Mouse (Mus musculus) liver, adult 2 months (tissue): ENCODE data around the gene Chd9.

Source experiments
- CTCF ChIP-seq: fragments of 200-500 bp; IDR thresholded peaks from 2 replicates; pipeline ENCODE4 v1.5.1; 2011; ENCODE audit warnings: low read depth, low read length, control low read depth
- POLR2A ChIP-seq: fragments of 200-500 bp; IDR thresholded peaks from 2 replicates; pipeline ENCODE4 v1.6.1; 2011; ENCODE audit warnings: low read length, control low read depth; ENCODE audit not compliant: insufficient read depth; ENCODE audit errors: extremely low read depth

DNA sequence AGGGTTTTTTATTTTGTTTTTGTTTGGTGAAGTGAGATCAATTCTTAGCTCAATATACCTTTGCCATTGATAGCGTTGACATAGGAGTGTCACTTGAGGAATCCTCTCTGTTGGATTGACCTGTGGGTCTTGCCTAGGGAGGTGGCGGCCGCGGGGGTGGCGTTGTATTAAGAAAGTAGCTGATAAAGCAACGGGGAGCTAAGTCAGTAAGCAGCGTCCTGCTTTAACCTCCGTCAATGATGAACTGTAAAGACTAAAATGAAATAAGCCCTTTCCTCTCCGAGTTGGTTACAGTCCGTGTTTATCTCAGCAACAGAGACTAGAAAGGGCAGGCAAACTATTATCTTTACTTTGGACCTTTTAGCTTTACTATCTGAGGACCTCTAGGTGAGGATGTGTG lies 241.3 kb downstream of the Chd9 start:
- no peak for TF ChIP-seq CTCF
- TF ChIP-seq POLR2A: no peak
